Mouse (Mus musculus) frontal cortex, adult (tissue): ENCODE results near the gene Mmrn2.

Experiments
- ATAC-seq: cut with Nextera tagmentation; 2 replicates; pipeline ENCODE4 v1.9.2; 2017; ENCODE audit warnings: mild to moderate bottlenecking, moderate library complexity, mixed read lengths; ENCODE audit not compliant: low TSS enrichment

Mmrn2 gene

DNA sequence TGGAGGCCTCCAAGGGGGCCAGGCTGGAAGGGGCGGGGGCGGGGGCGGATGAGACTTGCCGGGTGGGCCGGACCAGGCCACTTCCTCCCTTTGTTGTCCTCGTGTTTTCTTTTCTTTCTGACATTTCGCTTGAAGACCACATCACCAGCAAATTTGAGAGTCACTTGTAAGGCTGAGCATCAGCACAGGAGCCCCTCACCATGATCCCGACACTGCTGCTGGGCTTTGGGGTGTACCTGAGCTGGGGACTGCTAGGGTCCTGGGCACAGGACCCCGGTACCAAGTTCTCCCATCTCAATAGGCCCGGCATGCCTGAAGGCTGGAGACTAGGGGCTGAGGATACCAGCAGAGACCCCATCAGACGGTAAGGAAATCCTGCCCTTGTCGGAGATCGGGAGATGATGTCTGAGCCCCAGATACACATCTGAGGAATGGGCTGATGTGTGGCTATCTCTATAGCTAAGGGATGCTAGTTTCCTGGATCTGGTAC is at the start of gene Mmrn2:
TSS of gene Mmrn2 (plus strand) at position 51 of the 490 bp plus-strand sequence.
- no peak for ATAC-seq

DNA sequence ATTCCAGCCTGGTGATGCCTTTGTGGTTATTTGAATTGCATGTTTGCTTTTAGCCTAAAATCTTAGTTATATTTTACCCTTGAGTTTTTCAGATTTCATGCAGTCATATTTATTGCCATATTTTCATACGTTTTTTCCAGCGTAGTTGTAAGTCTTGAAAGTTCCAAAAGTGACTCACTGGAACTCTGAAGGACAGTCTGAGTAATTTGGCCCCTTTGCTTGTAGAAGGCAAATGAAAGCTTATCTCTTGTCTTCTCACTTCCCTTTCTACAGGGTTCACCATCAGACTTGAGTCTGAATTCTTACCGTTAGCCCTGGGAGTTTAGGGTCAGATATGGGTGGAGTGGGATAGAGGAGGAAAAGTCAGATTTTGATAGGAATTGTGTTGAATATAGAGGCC is 48.7 kb upstream of the Mmrn2 start:
- no peak for ATAC-seq

DNA sequence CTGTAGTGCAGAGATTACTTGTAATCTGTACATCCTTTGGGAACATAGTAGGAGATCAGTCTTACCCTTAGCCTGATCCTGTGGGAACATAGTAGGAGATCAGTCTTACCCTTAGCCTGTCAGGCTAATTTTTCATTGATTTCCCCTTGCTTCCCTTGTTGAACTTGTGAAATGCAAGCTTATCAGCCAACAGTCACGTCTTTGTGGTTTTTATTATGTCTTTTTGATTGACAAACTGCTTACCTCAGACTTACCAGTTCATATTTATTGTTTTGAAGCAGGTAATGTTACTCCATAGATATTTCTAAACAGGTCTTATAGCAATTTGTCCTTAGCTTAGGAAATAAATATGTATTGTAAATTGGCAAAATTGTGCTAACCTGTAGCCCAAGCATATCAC is 47.6 kb upstream of the Mmrn2 start:
- no peak for ATAC-seq

DNA sequence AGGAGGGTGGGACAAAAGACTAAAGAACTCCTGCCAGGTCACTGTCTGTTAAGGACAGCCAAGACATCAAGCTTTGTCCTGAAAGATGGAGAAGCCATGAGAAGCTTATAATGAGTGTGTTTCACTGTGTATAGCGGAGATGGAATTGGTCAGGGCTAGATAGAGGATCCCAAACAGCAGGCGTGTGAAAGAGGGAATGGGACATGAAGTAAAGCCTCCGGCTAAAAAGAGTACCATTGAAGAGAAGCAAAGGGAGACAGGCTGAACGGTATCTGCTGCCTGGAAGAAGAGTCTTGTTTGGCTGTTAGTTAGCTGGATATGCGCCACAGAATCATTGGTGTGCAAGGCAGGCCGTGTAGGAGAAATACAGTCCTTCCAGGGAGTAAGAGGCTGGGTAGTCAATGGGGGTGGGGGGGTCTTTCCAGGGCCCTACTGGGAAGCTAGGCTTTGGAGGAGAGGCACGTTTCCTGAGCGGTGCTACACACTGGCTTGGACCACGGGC is 44.6 kb upstream of the Mmrn2 start:
- no peak for ATAC-seq

DNA sequence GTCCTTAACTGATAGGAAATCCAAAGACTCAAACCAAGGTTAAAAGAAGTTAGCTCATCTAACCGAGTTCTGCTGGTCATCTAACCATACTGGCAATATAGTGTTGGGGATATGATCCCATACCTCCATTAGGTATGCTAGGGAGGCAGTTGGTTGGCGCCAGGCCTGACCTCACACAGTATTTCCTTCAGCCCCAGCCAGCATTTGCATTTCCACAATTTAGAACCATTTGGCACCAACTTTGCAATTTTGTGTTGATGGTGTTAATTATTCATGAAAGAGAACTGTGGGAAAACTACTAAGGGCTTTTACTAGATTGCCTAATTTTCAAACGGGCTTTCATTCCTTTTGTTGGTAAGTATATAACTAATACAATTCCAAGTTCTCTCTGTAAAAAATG is 43.4 kb upstream of the Mmrn2 start:
- 0 out of 2 replicates have a peak, but pooled peaks have one; percentile 20 for ATAC-seq

DNA sequence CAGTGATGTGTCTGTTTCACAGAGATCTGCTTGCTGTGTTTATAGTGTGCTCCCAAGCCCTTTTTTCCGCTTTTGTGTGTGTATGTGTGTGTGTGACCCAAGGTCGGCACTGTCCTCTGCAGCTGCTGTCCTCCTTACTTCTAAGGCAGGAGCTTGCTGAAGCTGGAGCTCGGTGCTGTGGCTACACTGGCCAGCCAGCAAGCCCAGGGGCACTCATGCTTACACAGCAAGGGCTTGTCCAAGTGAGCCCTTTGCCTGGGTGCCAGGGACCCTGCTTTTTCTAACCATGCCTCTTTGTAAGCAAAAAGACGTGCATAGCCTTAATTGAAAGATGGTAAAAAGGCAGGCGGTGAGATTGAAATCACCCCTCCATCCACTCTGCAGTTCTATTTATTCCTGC is 42.8 kb upstream of the Mmrn2 start:
- peak; percentile 76 for ATAC-seq

DNA sequence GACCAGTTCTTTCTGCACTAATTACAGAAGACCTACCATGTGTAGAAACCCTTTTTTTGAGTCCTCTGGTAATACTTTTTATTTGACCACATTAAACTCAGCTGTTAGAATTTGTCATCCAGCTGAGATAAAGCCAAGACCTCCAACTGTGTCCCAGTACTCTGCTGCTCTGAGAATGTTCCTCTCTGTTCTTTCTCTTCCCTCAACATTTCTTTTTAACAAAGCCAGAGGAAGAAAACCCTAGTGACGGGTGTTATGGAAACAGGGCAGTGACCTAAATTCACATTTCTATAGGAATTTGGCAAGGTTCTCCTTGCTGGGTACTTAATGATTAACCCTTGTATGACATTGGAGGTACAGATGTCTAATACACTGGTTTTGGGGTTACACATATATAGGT is 35.8 kb upstream of the Mmrn2 start:
- no peak for ATAC-seq

DNA sequence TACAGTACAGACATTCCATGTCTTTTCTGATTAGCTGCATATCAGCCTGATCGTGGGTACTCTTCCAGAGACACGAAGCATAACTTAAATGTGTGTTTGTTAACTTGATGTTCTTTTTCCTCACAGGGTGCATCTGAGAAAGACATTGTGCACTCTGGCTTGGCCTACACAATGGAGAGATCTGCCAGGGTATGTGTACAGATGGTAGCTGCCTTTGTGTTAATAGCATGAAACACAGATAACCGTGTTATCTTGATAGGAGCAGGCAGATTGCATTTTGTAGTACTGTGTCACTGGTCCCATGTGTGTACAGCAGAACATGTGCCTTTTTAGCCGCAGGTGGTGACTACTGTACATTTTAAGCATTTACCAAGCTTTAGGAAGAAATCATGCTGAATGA is 33.3 kb upstream of the Mmrn2 start:
- ATAC-seq = no peak

DNA sequence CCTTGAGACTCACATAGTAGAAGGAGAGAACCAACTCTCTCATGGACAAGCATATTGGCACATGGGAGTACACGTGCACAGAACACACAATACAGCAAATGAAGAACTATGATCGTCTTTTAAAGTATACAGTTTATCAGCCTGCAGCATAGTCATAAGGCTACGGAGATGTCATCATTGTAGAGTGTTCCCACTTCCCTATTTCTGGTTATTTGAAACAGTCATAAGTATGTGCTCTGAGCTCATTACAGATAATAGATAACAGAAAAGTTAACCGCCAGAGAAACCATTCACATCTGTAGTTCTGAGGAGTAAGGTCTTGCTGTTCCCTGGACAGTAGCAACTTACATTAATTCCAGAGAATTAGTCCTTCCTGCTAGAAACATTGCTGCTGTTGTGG is 32.2 kb upstream of the Mmrn2 start:
- ATAC-seq = no peak

DNA sequence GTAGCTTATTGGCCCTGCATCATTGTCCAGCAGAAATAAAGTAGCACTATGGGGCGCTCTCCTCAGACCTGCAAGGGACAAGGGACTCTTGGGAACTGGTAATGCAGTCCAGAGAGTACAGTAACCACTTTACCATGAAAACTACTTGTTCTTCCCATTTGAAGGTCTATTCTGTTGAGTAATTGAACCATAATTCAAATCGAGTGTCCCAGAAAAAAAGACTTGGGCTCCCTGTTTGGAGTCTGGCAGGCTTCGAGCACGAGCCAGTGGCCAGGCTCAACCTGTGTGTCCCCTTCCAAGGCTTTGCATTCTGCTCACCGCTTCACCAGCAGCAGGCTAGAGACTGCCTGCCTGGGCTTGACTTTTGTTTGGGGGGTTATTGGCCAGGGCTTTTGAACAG is 30.9 kb upstream of the Mmrn2 start:
- ATAC-seq = no peak

DNA sequence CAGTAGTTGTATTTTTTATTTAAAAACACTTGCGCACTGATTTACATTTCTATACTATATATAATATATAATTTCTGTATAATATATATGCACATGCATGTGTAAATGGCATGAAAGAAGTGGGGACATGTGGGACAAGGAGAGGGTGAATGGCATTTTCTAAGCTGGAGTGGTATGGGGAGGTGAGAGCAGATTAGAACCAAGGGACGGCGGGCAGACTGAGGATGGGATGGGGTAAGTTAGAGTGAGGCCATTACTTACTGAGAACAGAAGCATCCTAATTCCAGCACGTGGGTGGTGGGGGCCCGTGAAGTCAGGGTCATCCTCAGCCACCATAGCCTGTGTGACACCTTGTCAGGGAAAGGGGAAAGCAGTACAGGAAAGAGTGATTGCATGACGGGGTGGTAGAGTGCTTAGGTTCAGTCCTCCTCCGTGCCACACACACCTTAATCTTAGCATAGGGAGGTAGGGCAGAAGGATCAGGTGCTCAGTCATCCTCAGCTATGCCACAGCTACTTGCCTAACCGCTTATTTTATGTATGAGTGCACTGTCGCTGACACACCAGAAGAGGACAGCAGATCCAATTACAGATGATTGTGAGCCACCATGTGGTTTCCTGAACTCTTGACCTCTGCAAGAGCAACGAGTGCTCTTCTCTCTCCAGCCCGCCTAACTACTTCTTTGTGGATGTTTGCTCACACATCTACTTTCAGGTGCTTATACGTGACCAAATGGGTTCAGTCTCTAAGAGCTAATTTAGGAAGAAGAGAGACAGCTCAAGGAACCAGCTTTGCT is 29.3 kb upstream of the Mmrn2 start:
- 0 out of 2 replicates have a peak, but pooled peaks have one; percentile 43 for ATAC-seq

DNA sequence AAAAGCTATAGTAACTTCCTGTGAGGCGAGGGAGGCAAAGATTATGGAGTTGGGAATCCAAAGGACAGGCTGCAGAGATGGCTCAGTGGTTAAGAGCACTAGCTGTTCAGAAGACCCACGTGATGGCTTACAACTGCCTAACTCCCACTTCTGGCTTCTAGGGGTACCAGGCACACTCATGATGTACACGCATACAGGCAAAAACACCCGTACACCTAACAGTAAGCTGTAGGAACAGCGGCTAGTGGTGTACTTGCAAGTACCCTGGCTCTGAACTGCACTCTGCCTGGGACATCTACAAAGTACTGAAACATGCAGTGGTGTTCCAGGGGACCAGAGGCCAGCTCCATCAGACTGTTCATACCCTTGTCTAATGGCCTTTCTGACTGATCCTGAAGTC is 28.2 kb upstream of the Mmrn2 start:
- no peak for ATAC-seq

DNA sequence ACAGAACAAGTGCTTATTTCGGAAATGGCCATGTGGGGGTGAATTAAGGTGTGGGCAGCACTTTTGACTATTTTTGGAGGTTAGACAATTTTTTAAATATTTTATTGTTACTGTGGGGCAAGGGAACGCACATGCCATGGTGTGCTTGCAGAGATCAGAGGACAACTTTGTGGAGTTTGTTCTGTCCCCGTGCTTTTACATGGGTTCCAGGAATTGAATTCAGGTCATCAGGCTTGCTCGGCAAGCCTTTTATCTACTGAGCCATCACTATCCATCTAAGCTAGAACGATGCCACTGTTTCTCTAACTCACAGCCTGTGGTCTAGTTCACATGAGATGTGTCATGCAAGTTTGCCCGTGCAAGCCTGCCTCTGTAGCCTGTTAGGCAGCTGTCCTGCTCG is 27.0 kb upstream of the Mmrn2 start:
- peak; percentile 39; the same call in 1 of the 2 replicates for ATAC-seq

DNA sequence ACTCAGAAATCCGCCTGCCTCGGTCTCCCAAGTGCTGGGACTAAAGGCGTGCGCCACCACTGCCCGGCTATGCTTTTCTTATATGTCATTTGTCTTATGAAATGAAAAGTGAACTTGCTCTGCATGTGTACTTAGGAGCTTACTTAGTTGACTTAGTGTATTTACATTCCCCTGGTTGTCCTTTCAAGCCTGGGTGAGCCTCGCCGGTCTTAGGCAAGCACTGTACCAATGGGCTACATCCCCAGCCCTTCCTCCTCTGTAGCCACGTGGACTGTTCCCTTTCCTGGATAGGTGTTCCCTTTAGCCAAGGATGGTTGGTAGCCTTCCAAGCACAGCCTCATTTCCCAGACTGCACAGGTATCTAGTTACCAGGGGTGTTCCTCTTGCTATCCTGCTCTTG is 26.3 kb upstream of the Mmrn2 start:
- ATAC-seq = no peak

DNA sequence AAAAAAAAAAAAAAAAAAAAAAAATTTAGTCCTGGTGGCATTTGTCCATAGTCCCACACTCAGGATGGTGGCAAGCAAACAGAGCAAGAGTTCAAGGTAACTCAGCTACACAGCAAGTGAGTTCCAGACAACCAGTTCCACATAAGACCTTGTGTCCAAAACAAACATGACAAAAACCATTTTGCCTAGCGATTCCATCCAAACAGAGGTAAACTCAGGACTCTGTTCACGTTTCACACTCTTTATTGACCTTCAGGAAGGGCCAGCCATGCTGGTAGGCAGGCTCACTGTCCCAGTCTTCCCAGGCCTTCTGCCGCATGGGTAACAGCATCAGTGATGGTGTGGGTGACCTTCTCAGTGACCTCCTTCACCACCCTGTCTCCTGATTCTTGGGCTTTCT is 23.6 kb upstream of the Mmrn2 start:
- ATAC-seq = no peak

DNA sequence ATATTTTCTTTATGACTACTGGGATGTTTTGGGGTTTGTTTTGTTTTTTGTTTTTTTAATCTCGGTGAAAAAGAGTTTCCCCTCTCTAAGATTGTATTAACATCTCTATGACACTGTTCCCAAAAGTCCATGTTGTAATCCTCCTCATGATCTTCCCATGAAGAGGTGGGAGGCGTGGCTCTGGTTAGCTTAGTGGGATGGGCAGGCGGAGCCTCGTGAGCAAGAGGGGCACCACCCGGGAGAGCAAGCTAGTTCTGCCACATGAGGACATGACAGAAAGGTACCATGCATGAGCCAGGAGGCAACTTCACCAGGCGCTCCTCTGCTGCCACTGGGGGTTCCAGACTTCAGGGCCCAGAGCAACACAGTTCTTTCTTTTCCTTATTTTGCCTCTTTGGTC is 22.7 kb upstream of the Mmrn2 start:
- no peak for ATAC-seq

DNA sequence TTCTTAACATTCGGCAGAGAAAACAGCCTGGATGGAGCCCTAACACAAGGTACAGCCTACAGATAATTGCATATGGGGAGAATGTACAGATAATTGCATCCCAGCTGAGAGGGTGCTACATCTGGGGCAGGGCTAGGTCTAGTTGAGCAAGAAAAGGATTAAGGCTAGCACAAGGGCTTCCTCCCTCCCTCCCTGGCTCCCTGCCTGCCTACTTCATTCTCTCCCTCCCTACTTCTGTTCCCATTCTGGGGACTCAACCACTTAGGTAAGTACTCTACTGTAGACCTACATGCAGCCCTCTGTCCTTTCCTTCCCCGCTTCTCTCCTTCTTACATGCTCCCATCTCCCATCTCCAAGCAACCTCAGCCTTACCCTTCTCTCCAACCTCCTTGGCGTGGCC is 21.9 kb upstream of the Mmrn2 start:
- ATAC-seq = no peak

DNA sequence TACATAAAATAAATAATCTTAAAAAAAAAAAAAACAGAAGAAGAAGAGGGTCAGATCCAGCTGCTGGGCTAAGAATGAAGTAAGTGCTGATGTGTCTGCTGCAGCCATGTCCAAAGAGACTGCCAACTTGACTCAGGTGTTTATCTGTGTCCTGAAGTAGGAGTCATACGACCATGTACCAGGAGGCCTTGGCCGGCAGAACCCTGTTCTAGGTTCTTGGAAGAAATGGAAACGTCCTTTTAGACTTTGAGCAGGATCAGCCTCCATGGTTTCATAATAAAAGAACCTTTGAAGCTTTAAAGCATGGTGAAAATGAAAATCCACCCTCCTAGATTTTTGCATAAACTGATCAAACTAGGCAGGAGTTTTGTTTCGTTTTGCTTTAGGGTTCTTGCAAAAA is 20.8 kb upstream of the Mmrn2 start:
- no peak for ATAC-seq

DNA sequence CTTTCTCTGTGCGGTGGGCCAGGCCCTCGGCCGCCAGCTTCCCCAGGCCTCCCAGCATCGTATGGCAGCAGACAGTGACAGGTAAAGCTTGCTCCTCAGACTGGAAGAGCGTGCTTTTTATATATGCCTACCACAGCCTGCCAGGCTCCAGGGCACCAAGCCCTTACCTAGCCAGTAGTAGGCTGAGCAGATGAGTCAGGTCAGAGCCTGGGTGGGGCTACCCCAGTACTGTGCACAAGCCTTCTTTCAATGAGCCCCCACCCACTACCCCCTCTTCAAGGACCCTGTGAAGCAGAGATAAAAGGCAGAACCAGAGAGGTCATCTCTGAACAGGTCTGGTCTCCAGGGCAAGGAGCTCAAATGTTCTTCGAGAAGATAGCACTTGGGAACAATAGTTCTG is 20.0 kb upstream of the Mmrn2 start, which contains the start of gene Fam25c:
TSS of gene Fam25c (minus strand) at position 133 of the 400 bp plus-strand sequence.
- no peak for ATAC-seq

DNA sequence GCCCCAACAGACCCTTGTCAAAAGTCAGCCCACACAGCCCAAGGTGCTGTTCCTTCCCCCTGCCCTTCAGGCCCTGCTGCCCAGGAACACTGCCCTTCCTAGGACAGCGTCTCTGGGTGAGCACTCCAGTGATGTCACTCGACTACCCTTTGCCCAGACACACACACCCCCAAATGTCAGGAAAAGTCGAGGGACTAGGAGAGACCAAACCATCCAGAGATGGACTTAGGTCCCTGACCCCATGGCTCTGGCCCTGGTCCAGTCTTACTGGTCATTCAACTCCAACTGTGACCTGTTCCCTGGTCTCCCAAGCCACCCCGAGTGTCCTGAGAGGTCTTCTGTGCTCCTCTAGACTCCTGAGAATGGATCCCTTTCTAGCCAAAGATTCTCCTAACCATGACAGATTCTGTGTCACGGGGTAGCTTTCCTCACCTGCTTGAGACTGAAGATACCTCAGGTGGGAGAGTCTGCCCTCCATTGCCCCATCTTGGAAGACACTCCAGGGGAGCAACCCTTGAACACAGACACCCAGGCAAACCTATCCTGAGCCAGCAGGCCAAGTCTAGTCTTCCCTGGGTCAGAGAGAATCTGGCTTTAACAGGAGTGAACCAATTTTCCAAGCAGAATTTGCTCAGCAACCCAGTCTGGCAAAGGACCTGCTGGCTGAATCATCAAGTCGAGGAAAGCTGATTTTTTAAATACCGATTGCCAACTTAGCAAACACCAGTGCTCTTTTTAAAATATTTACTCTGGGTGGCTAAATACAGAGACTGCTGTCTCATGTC is 17.4 kb upstream of the Mmrn2 start:
- peak; percentile 45; the same call in 1 of the 2 replicates for ATAC-seq

DNA sequence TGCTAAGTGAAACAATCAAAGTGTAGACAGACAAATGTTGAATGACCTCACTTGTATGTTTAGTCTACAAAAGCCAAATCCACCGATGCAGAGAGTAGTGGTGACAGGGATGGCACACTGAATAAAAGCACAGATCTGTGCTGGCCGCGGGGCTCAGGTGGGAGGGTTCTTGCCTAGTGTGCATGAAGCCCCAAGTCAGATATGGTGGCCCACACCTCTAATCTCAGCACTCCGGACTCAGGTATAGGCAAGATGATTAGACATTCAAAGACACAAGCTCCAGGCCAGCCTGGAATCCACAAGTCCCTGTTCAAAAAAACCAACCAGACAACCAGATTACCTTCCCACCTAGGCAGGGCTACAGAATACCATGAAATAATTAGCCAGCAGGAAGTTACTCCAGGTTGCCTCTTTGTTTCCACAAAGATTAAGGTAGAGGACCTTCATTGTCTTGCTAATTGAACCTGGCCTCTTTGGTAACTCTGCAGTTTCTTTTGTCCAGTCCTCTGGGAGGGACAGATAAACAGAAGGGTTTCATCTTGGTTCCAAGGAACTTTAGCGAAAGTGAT is 15.5 kb upstream of the Mmrn2 start:
- no peak for ATAC-seq

DNA sequence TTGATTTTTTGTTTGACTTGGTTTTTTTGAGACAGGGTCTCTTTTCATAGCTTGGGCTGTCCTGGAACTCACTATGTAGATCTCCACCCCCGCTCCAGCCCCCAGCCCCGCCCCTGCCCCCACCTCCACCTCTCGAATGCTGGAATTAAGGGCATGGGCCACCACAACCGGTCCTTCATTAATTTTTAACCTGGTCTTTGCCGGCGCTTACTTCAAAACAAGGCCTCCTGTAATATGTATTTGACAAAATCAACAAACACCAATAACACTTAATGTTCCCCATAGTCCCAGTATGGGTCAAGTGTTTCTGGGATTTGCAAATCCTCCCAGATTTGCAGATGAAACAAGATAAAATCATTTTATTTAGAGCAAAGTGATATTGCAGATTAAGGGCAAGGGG is 15.0 kb upstream of the Mmrn2 start:
- ATAC-seq = no peak
